Mouse (Mus musculus): ENCODE measurements around the gene Negr1. TPM values are rescaled to one million over a fixed set of nuclear protein-coding genes. Genes with fewer than 3 reads are reported as not detected.
A peak's percentile ranks its signal among the peaks of the same experiment; 100 is the strongest.

The Negr1 gene
- total and polyA plus RNA-seq, 3 experiments = not detected

DNA sequence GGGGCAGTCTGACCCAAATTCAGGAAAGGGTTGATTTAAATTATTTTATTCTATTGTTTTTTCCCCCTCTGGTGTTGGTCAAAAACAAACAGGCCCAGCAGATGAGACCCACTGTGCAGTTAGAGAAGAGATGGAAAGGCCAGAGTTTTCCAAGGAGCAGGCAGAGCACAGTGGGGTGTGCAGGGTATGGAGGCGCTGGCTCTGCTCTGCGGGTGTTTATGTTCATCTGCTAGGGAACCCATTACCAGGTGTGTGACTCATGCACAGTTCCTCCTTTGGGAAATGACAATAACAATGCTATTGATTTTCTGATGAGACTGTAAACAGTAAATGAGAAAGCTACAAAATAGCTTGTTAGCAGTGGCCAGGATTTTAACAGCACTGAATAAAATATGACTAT is 210.0 kb downstream of the Negr1 start:
- dilution Hi-C loops (cut with MboI; ENCODE audit: extremely low pct_ligation_motif_present, extremely low pct_unique_long_range_greater_than_20kb, low sequenced_read_pairs) (no loop called here), in situ Hi-C loops (cut with MboI; ENCODE audit: low pct_ligation_motif_present, low pct_unique_long_range_greater_than_20kb, low sequenced_read_pairs) (no loop called here)
- TF ChIP-seq TBP (conservative IDR thresholded peaks at IDR 0.05; ENCODE audit: low read depth, low read length) (no peak), HCFC1 (IDR thresholded peaks at IDR 0.05; ENCODE audit: low read depth, low read length) (no peak), POLR2A (IDR thresholded peaks at IDR 0.05; ENCODE audit: low read depth, low read length) (no peak), SMC3 (IDR thresholded peaks at IDR 0.05; ENCODE audit: low read depth, low read length) (no peak), CHD2 (IDR thresholded peaks at IDR 0.05; ENCODE audit: low read length) (no peak), IRF4 (IDR thresholded peaks at IDR 0.05; ENCODE audit: low read depth, low read length) (no peak), MAZ (IDR thresholded peaks at IDR 0.05; ENCODE audit: low read depth, low read length) (no peak)

DNA sequence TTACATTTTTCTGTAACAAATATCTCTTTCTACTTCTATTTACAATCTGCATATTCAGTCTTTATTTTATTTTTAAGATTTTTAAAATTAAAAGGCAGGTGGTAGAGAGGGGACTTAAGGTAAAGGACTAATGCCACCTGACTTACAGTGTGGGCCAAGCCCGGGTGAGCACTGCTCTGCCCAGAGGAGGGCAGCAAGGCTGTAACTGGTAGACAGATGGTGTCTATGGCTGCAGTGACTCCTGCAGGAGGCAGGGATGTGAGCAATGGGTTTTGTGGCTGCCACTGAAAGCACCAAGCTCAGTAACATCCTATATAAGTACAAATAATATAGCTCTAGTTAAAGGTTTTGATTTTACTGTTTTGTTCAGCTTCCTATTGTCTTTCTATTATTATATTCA is 210.5 kb downstream of the Negr1 start:
- dilution Hi-C loops (cut with MboI; ENCODE audit: extremely low pct_ligation_motif_present, extremely low pct_unique_long_range_greater_than_20kb, low sequenced_read_pairs) (no loop called here), in situ Hi-C loops (cut with MboI; ENCODE audit: low pct_ligation_motif_present, low pct_unique_long_range_greater_than_20kb, low sequenced_read_pairs) (no loop called here)
- H3K9me3 ChIP-seq (replicated peaks; ENCODE audit: low read length) = peaks cover 38% of the 10 kb centered on the region
- no peaks in the 10 kb centered on the region for H3K79me2 ChIP-seq (replicated peaks; ENCODE audit: control insufficient read depth, extremely low read depth, insufficient read depth, poor library complexity, severe bottlenecking)
- no peaks in the 10 kb centered on the region for H3K36me3 ChIP-seq (replicated peaks in 1 of 2; ENCODE audit: control insufficient read depth in 1 of 2, insufficient read depth in 1 of 2, low read length in 1 of 2)
- H3K4me1 ChIP-seq (ENCODE audit: control insufficient read depth in 1 of 2, insufficient read depth in 2 of 2) = no peaks in the 10 kb centered on the region
- H3K27ac ChIP-seq (ENCODE audit: insufficient read depth, low read depth) = no peak overlapping the region
- H3K27me3 ChIP-seq (replicated peaks) = no peaks in the 10 kb centered on the region
- no peak for TF ChIP-seq ELF1 (IDR thresholded peaks at IDR 0.05; ENCODE audit: low read depth, low read length)
- no peak for TF ChIP-seq ZNF384 (IDR thresholded peaks at IDR 0.05; ENCODE audit: low read depth, low read length)
- no peak for TF ChIP-seq HCFC1 (IDR thresholded peaks at IDR 0.05; ENCODE audit: low read depth, low read length)
- TF ChIP-seq ZC3H11A (IDR thresholded peaks at IDR 0.05; ENCODE audit: low read depth, low read length) = no peak
- TF ChIP-seq CTCF (conservative IDR thresholded peaks at IDR 0.05 in 1 of 2, IDR thresholded peaks at IDR 0.05 in 1 of 2; ENCODE audit: low read depth in 2 of 2, low read length in 2 of 2) = peak in 1 of 2 experiments; percentile 40; a peak in 2 of 4 replicates
- TF ChIP-seq MAZ (IDR thresholded peaks at IDR 0.05; ENCODE audit: low read depth, low read length) = no peak
- TF ChIP-seq TBP (conservative IDR thresholded peaks at IDR 0.05; ENCODE audit: low read depth, low read length) = no peak
- TF ChIP-seq BHLHE40 (IDR thresholded peaks at IDR 0.05; ENCODE audit: low read depth, low read length) = no peak
- peak; percentile 12 for TF ChIP-seq RAD21 (IDR thresholded peaks at IDR 0.05; ENCODE audit: low read depth, low read length)
- no peak for TF ChIP-seq UBTF (IDR thresholded peaks at IDR 0.05; ENCODE audit: low read depth, low read length)
- no peak for TF ChIP-seq MAFK (IDR thresholded peaks at IDR 0.05; ENCODE audit: insufficient replicate concordance, low read length)
- H3K4me2 ChIP-seq (ENCODE audit: insufficient read depth, low read depth, poor library complexity, severe bottlenecking) = no peak overlapping the region
- H3K4me3 ChIP-seq (replicated peaks in 1 of 3; ENCODE audit: low read depth in 2 of 3, low read length in 2 of 3, poor library complexity in 1 of 3) = no peak overlapping the region
- no peak for DNase-seq (ENCODE audit: extremely low read depth)
- H3K9ac ChIP-seq (ENCODE audit: insufficient read depth, low read depth) = no peak overlapping the region

More for the DNA sequence above, 210.0 kb downstream of the Negr1 start:
- Histone ChIP-seq H3K4me3 (replicated peaks in 1 of 3; ENCODE audit: low read depth in 2 of 3, low read length in 2 of 3, poor library complexity in 1 of 3) (no peak overlapping the region), H3K36me3 (replicated peaks in 1 of 2; ENCODE audit: control insufficient read depth in 1 of 2, insufficient read depth in 1 of 2, low read length in 1 of 2) (no peaks in the 10 kb centered on the region), H3K9me3 (replicated peaks; ENCODE audit: low read length) (peaks cover 36% of the 10 kb centered on the region), H3K4me1 (ENCODE audit: control insufficient read depth in 1 of 2, insufficient read depth in 2 of 2) (no peaks in the 10 kb centered on the region), H3K27ac (ENCODE audit: insufficient read depth, low read depth) (no peak overlapping the region), H3K4me2 (ENCODE audit: insufficient read depth, low read depth, poor library complexity, severe bottlenecking) (no peak overlapping the region), H3K79me2 (replicated peaks; ENCODE audit: control insufficient read depth, extremely low read depth, insufficient read depth, poor library complexity, severe bottlenecking) (no peaks in the 10 kb centered on the region), H3K9ac (ENCODE audit: insufficient read depth, low read depth) (no peak overlapping the region), H3K27me3 (replicated peaks) (no peaks in the 10 kb centered on the region)
- DNase-seq (ENCODE audit: extremely low read depth) = no peak
